Comparison of ENCODE assay signal across 23 mouse cellular contexts in genomic region chr10:16538379-16538778, GRCm38 (mm10).
"Had no signal": no experiment of that assay in that cellular context is flagged by ENCODE, and none has a peak within 500 bp of the region (broad histone marks: within the 10 kb centered on the region; RNA-seq: fewer than 3 reads in every experiment).

No protein-coding gene starts in this region.

- H3K4me2 ChIP-seq: kidney, embryonic 15.5 days; limb, embryonic 13.5 days; liver, embryonic 12.5 days; liver, embryonic 15.5 days; lung, embryonic 15.5 days; midbrain, embryonic 12.5 days; neural tube, embryonic 13.5 days had no signal

- H3K27me3 ChIP-seq: kidney, embryonic 15.5 days; limb, embryonic 13.5 days; liver, embryonic 12.5 days; liver, embryonic 15.5 days; lung, embryonic 15.5 days; midbrain, embryonic 12.5 days; neural tube, embryonic 13.5 days had no signal

- ATAC-seq: intestine, postnatal 0 days; liver, embryonic 12.5 days had no signal

- DNase-seq: kidney, adult 8-10 months; kidney, postnatal 10 days; kidney, postnatal 36 days; liver; lung, adult 18-20 months; lung, postnatal 10 days; lung, postnatal 4 days; right cerebral cortex, adult 18-20 months; right cerebral cortex, postnatal 14 days; right cerebral cortex, postnatal 4 days; thymus, adult 2 months; thymus, postnatal 14 days had no signal

- H3K27ac ChIP-seq: kidney, embryonic 15.5 days; limb, embryonic 10.5 days; limb, embryonic 13.5 days; liver, embryonic 12.5 days; liver, embryonic 15.5 days; lung, embryonic 15.5 days; midbrain, embryonic 12.5 days; neural tube, embryonic 13.5 days; stomach, postnatal 0 days had no signal

- H3K9ac ChIP-seq: kidney, embryonic 15.5 days; limb, embryonic 13.5 days; liver, embryonic 12.5 days; liver, embryonic 15.5 days; lung, embryonic 15.5 days; midbrain, embryonic 12.5 days; neural tube, embryonic 13.5 days had no signal

- H3K4me1 ChIP-seq: kidney, embryonic 15.5 days; limb, embryonic 10.5 days; limb, embryonic 13.5 days; liver, embryonic 12.5 days; liver, embryonic 15.5 days; lung, embryonic 15.5 days; midbrain, embryonic 12.5 days; neural tube, embryonic 13.5 days had no signal

- H3K9me3 ChIP-seq: kidney, embryonic 15.5 days; limb, embryonic 10.5 days; limb, embryonic 13.5 days; liver, embryonic 12.5 days; liver, embryonic 15.5 days; lung, embryonic 15.5 days; midbrain, embryonic 12.5 days; neural tube, embryonic 13.5 days had no signal

- H3K36me3 ChIP-seq: kidney, embryonic 15.5 days; limb, embryonic 10.5 days; limb, embryonic 13.5 days; liver, embryonic 12.5 days; liver, embryonic 15.5 days; lung, embryonic 15.5 days; midbrain, embryonic 12.5 days; neural tube, embryonic 13.5 days had no signal

- H3K4me3 ChIP-seq: kidney, embryonic 15.5 days; limb, embryonic 10.5 days; limb, embryonic 13.5 days; liver, embryonic 12.5 days; liver, embryonic 15.5 days; lung, embryonic 15.5 days; midbrain, embryonic 12.5 days; myocyte; neural tube, embryonic 13.5 days had no signal
